Mouse (Mus musculus) ES-E14 (cell line): ENCODE measurements around the gene Axin2.

Source experiments
- ZC3H11A ChIP-seq: IDR thresholded peaks from 2 replicates; pipeline ENCODE4 v1.6.1; 2012; ENCODE audit warnings: low read depth, mild to moderate bottlenecking, inconsistent platforms, low read length, borderline replicate concordance
- ZNF384 ChIP-seq: IDR thresholded peaks from 2 replicates; pipeline ENCODE4 v1.6.1; 2012; ENCODE audit warnings: low read depth, low read length, inconsistent platforms

DNA sequence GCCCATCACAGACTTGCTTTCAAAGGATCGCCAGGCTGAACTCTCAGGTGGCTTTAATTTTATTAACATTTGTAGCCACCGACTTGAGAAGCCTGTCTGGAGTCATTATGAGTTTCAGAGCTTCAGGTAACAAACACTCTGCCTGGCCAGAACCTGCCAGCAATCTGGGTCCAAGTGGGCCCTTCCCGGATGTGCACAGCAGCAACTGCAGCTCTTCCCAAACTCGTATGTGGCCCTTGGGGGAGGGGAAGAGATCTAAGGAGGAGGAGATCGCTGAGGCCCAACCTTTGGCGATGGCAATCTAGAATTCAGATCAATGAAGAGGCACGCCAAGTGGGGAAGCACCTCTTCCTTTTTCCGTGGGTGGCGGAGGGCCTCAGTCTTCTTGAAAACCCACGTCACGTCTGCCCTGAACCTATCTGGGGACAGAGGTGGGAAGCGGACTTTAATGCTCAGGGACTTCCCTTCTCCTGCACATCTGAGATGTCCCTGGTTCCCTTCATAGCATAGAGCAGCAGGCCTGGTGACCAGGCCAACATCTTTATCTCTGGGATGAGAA is 26.8 kb upstream of the Axin2 start:
- TF ChIP-seq ZC3H11A (no peak), ZNF384 (no peak)
